Mouse (Mus musculus) layer of hippocampus, adult 2 months (tissue): Measurements from ENCODE around the gene Gm45618. TPM values are rescaled to one million over a fixed set of nuclear protein-coding genes. Genes with fewer than 3 reads are reported as not detected.
A peak's percentile ranks its signal among the peaks of the same experiment; 100 is the strongest.

Source experiments
- DNase-seq, 2 experiments: peaks; one replicate each; pipeline ENCODE4 v3.0.0; 2022; ENCODE audit warnings: low spot score in 2 of 2
- H3K27ac ChIP-seq: fragments of 200-600 bp; 2 replicates; pipeline ENCODE4 v1.8.1; 2022
- H3K4me3 ChIP-seq: fragments of 200-600 bp; 2 replicates; pipeline ENCODE4 v1.8.1; 2022; ENCODE audit warnings: mild to moderate bottlenecking
- CTCF ChIP-seq: fragments of 200-600 bp; conservative IDR thresholded peaks from 2 replicates; pipeline ENCODE4 v1.8.1; 2022; ENCODE audit warnings: antibody characterized with exemption, mild to moderate bottlenecking, moderate library complexity
- total RNA-seq, 2 experiments: library from RNA; stranded (reverse); gene quantifications; 2 replicates each; pipeline ENCODE4 v1.2.3; 2021

Gm45618 gene
- total RNA-seq, 2 experiments from 2014 or later, result not detected

DNA sequence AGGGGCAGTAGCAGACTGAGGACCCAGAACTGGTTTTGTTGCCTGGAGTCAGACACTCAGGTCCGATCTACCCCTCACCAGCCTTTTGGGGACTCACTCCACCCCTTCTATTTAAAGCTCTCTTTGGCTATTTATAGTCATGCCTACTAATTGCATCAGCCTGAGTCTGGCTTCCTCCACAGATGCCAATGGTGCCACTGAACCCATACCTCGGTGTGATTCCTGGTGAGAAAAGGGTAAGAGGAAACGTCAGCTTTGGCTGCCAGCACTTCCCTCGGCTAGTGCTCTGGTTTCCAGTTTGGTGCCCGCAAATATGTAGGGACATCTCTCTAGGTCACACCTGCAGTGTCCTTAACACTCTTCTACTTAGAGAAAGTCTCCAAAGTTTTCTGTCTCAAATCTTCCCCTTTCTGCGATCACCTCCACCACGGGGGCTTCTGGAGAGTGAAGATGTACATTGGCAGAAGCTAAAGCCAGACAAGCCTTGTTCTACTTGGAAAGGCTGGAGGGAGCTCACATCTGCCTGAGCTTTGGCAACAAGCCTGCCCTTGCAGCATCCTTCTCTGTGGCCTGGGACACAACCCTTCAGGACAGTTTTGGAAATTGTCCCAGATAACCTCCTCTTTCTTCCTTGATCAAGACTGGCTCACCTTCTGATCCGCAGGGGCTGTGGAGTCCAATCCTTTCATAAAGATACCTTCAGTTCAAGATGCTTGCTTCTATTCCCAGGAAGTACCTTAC lies 46.2 kb downstream of the Gm45618 start:
- no peak for DNase-seq
- Histone ChIP-seq H3K4me3 (no peak overlapping the region), H3K27ac (no peak overlapping the region)
- no peak for TF ChIP-seq CTCF

DNA sequence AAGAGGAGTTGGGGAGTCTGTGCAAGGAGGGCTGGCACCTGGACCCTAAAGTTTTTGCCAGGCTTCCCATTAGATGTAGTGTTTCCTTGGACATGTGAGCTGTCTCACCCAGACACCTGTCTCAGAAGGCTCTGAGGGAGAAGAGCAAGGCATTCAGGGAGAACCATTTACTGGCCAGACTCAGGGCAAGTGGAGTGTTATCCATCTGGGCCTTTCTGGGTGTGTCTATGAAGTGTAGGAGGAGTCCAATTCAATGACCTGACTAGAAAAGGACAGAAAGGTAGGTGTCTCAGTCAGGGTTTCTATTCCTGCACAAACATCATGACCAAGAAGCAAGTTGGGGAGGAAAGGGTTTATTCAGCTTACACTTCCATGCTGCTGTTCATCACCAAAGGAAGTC lies 48.8 kb downstream of the Gm45618 start:
- no peak overlapping the region for H3K27ac ChIP-seq
- TF ChIP-seq CTCF, result no peak
- DNase-seq, result no peak
- no peak overlapping the region for H3K4me3 ChIP-seq

DNA sequence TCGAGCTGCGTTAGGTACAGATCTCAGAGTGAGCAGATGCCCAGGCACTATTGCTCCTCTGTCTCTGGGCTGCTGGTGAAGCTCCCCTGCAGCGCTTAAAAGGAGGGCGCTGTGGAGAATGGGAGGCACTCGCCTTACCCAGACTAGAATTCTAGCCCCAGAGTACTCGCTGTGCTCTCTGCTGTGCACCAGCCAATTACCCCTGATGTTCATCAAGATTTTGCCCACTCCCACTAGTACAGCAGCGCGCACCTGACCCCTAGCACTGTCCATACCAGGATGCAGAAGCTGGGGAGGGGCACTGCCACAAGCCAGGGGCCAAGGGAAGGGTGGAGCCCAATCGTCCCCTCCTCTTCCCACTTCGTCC lies 49.3 kb downstream of the Gm45618 start:
- Histone ChIP-seq H3K27ac (no peak overlapping the region), H3K4me3 (peak overlapping the region; percentile 41)
- no peak; the same call in none of the 2 replicates for TF ChIP-seq CTCF
- DNase-seq, result no peak

DNA sequence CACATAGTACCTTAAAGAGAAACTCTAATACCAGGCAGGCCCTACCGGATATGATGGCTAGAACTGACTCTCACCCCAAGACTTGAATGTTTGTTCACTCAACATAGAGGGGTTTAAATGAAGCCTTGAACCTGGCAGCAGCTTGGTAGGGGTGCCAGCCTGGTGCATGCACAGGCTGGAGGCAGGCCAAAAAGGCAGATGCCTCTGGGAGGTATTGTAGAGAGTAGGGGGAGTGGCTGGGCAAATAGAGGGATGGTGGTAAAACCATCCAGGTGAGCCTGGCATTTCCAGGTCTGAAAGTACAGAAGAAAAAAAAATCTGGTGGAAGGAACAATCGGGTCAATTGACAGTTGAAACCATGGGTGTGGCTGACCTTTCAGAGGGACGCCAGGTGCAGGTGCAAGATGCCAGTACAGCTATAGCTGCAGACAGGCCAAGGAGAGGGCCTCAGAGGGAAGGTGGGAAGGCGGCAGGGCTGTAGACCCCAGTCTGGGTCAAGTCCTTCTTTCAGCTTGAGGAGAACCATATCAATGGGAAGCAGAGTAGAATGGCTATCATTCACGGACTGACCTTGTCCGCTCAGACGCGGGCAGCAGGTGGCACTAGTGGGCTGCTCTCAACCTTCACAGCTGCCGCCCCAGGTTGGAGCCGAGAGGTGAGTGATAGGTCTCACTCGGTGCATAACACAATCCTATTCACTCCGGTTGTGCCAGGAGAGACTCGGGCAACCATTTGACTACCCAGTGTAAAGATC lies 49.9 kb downstream of the Gm45618 start:
- Histone ChIP-seq H3K27ac (no peak overlapping the region), H3K4me3 (peak overlapping the region; percentile 41)
- peak in 1 of 2 experiments; percentile 63 for DNase-seq
- peak; percentile 88 for TF ChIP-seq CTCF

Other genes with a start within 250 kb of the Gm45618 start
- gene Tollip, start 202.2 kb downstream of the Gm45618 start, total RNA-seq, result 100 to 1,000 TPM; 112 to 123 TPM
- 100 to 1,000 TPM; 175 to 181 TPM for gene Brsk2, start 171.0 kb downstream of the Gm45618 start, total RNA-seq
- 10 to 100 TPM; 29.0 to 29.3 TPM for gene Mob2, start 59.7 kb downstream of the Gm45618 start, total RNA-seq
- gene Dusp8, start 24.9 kb downstream of the Gm45618 start, total RNA-seq, result 100 to 1,000 TPM; 126 to 127 TPM
- gene Gm39115, start 15.3 kb upstream of the Gm45618 start, total RNA-seq, result not detected
- gene Gm45337, start 23.9 kb upstream of the Gm45618 start, total RNA-seq, result not detected
- not detected for gene Gm29735, start 36.4 kb upstream of the Gm45618 start, total RNA-seq
- gene Gm4553, start 45.0 kb upstream of the Gm45618 start, total RNA-seq, result not detected
- not detected for gene Krtap5-2, start 55.3 kb upstream of the Gm45618 start, total RNA-seq
- not detected for gene Gm10153, start 69.7 kb upstream of the Gm45618 start, total RNA-seq
- gene Krtap5-3, start 80.6 kb upstream of the Gm45618 start, total RNA-seq, result not detected
- not detected for gene Gm7579, start 91.1 kb upstream of the Gm45618 start, total RNA-seq
- not detected for gene Krtap5-5, start 109.2 kb upstream of the Gm45618 start, total RNA-seq
- gene Gm40460, start 120.3 kb upstream of the Gm45618 start, total RNA-seq, result not detected
- not detected for gene Gm2431, start 137.6 kb upstream of the Gm45618 start, total RNA-seq
- gene Gm4559, start 153.6 kb upstream of the Gm45618 start, total RNA-seq, result not detected
- gene Krtap5-1, start 176.4 kb upstream of the Gm45618 start, total RNA-seq, result not detected
- gene Krtap5-4, start 182.8 kb upstream of the Gm45618 start, total RNA-seq, result not detected